Mouse (Mus musculus) bone marrow macrophage, adult 2 months (primary cell): ENCODE measurements around the gene Asb15.

ENCODE experiments used
- CTCF ChIP-seq: IDR thresholded peaks from 2 replicates; pipeline ENCODE4 v1.5.1; 2012; ENCODE audit warnings: low read depth, mild to moderate bottlenecking, low read length, moderate library complexity
- POLR2A ChIP-seq: IDR thresholded peaks from 2 replicates; pipeline ENCODE4 v1.6.1; 2012; ENCODE audit warnings: mild to moderate bottlenecking, low read depth, low read length, borderline replicate concordance

DNA sequence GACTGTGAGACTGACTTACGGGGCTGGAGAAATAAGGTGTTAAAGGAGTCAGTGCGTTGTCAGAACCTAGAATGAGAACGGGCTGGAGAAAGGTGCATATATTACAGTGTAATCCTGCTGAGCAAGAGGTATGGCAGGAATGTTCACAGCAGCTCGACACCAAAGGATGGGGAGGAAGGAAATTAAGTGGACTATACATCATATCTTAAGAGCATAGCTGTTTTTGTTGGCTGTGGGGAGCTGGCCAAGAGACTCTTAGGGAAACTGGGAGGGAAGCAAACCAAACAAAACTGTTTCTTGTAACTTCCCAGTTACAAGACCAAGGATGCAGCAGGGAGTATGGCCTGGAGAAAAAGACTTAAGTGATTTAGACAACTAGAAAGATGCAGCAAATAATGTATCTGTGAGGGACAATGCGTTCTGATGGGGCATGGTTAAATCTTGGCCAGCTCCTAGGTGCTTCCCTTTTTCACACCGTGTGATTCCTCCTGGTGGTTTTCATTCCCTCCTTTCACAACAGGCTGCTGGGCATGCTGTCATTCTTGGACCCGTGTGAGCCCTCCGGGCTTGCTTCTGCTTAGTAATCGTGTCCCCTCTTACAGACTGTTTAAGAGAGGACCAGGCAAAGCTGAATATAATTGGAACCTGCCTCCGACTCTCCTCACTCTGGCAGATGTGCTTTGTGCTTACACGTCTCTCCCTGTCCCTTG is 2.9 kb downstream of the Asb15 start:
- TF ChIP-seq CTCF (no peak), POLR2A (no peak)
